Mouse (Mus musculus): ENCODE measurements around the gene Rwdd3.

GRCm38 (mm10) chr3:121156043-121156442, 15.5 kb downstream of the Rwdd3 start:
- TF ChIP-seq CTCF (IDR thresholded peaks at IDR 0.05; ENCODE audit: low read depth) (no peak), EP300 (IDR thresholded peaks at IDR 0.05; ENCODE audit: low read depth) (no peak)
